Mouse (Mus musculus): ENCODE results near the gene Vapa. TPM values are rescaled to one million over a fixed set of nuclear protein-coding genes. Genes with fewer than 3 reads are reported as not detected.

Vapa gene
- total RNA-seq (2023; ENCODE audit: inconsistent age), result 70.0 to 81.8 TPM (median 80.9 TPM) in 4 replicates

DNA sequence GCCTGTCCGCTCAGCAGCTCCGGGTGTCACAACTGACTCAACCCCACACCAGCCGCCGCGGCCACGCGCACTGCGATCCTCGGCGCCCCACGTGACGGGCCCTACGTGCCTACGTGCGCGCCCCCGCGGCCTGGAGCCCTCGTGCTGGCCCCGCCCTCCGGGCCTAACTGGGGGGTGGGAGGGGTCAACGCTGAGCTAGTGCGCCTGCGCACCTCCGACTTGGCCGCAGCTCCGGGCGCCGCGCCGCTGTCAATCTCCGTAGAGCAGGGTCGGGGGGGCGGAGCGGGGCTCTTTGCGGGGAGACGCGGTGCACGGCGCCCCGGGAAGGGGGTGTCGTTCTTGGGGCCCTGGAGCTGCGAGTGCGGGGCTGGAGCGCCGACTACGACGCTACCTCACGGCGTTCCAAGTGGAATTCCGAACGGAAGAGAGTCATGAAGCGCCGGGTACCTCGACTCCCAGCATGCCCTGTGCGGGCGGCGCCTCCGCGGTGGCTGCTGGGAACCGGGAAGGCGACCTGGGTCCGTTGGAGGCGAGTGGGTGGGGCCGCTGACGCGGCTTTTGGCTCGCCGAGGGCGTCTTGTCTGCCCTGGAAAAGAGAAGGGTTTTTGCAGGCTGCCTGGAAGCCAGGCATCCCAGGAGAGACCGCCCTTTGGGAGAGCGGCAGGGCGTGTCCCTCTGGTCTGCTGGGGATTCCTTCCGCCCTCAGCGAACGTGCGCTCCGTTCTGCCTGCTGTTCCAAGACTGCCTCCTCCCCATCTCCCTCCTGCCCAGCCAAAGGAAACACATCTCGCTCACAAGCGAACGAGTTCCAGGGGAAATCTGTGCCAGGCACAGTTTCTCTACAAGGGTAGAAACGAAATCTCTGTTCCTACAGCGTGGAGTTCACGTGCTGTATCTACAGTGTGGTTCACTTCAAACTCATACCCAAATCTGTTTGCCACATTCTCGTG is at the start of gene Vapa:
Vapa (minus strand) TSS at position 93 of the 950 bp plus-strand sequence.

GRCm38 (mm10) chr17:65641734-65642218 is 28.4 kb upstream of the Vapa start, which contains the start of gene Txndc2:
Gene Txndc2, minus strand, starts transcription at chr17:65642168.

DNA sequence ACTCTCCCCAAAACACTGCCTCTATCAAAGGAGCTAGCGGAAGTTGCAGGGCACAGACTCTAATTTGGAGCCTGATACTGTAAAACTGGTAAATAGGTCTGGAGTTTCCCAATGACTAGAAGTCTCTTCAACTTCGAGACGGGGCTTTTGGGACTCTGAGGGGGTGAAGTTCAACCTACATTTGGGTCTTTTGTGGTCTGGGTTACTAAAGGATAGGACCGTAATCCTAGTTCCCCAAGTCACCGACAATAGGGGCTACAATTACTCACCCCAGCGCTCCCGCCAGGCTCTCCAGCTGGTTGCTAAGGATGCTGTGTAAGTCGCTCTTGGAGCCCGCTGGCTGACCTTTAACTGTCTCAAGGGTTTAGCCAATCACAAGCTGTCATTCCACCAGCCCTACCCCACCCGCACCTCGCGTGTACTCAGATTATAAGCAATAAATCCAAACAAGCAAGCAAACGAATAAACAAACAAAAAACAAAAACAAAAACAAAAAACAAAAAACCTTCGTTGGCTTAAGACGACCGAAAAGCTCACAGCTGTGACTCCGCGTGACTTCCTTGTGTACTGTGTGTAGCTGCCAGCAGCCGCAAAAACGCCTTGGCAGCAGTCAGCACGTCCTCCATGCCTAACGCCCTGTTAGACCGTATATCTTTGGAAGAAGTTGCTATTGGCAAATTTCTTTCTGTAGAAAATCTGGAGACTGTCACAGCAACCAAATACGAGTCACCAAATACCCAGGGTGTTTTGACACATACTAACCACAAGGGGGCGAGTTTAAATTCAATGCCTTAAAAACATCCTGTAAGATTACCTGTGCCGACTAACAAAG is 72.7 kb downstream of the Vapa start, which contains the start of gene Tmem232:
Tmem232 (minus strand) TSS at position 342 of the 832 bp plus-strand sequence.

Other genes with a start within 250 kb of the Vapa start
- not detected in 4 replicates for gene Tmem232, start 72.8 kb downstream of the Vapa start, total RNA-seq (2023; ENCODE audit: inconsistent age)
- 0.27 to 0.71 TPM (median 0.29 TPM) in 3 of 4 replicates, not detected in the other for gene Txndc2, start 28.6 kb upstream of the Vapa start, total RNA-seq (2023; ENCODE audit: inconsistent age)
- 16.7 to 18.9 TPM (median 17.9 TPM) in 4 replicates for gene Rab31, start 159.2 kb upstream of the Vapa start, total RNA-seq (2023; ENCODE audit: inconsistent age)
- gene Ppp4r1, start 169.0 kb upstream of the Vapa start, total RNA-seq (2023; ENCODE audit: inconsistent age), result 75.5 to 92.1 TPM (median 88.9 TPM) in 4 replicates

Measured in B cell, adult (primary cell).